Mouse (Mus musculus): ENCODE data around the gene Fbxl17. TPM values are rescaled to one million over a fixed set of nuclear protein-coding genes. Genes with fewer than 3 reads are reported as not detected.

Gene Fbxl17
- polyA plus RNA-seq, 1 experiment: 27.5 TPM

- TF ChIP-seq POLR2A (IDR thresholded peaks at IDR 0.05; ENCODE audit: low read depth, low read length): no peak
- TF ChIP-seq CTCF (IDR thresholded peaks at IDR 0.05; ENCODE audit: borderline replicate concordance, insufficient read depth, low read length): no peak
- Histone ChIP-seq H3K4me3 (ENCODE audit: insufficient read depth, low read length) (no peak overlapping the region), H3K27ac (ENCODE audit: insufficient read depth, low read length) (no peak overlapping the region), H3K4me1 (ENCODE audit: control insufficient read depth, insufficient read depth, low read length) (no peaks in the 10 kb centered on the region)
These were observed 279.0 kb downstream of the Fbxl17 start for GRCm38 (mm10) chr17:63220821-63221220.

DNA sequence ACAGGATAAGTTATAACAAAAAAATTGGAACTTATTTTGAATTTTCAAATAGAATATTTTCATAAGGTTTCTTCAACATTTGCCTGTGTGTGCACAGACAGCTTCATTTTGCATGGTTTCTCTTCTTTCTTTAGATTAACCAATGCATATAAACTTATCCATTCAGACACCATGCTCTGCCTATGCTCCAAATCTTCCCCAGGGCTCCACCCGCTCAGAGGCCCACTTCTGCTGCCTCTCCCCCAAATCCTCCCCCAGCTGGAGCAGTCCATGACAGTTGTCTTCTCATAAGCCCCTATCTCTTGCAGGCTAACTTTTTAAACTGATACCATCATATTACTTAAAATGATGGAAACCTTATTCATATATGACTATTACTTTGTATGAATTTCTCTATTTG, 282.8 kb downstream of the Fbxl17 start:
- Histone ChIP-seq H3K27ac (ENCODE audit: insufficient read depth, low read length) (no peak overlapping the region), H3K4me3 (ENCODE audit: insufficient read depth, low read length) (no peak overlapping the region), H3K4me1 (ENCODE audit: control insufficient read depth, insufficient read depth, low read length) (no peaks in the 10 kb centered on the region)
- TF ChIP-seq POLR2A (IDR thresholded peaks at IDR 0.05; ENCODE audit: low read depth, low read length): no peak
- no peak for TF ChIP-seq CTCF (IDR thresholded peaks at IDR 0.05; ENCODE audit: borderline replicate concordance, insufficient read depth, low read length)

GRCm38 (mm10) chr17:63212018-63212417, 287.8 kb downstream of the Fbxl17 start:
- Histone ChIP-seq H3K27ac (ENCODE audit: insufficient read depth, low read length) (no peak overlapping the region), H3K4me3 (ENCODE audit: insufficient read depth, low read length) (no peak overlapping the region), H3K4me1 (ENCODE audit: control insufficient read depth, insufficient read depth, low read length) (no peaks in the 10 kb centered on the region)
- TF ChIP-seq POLR2A (IDR thresholded peaks at IDR 0.05; ENCODE audit: low read depth, low read length): no peak
- no peak for TF ChIP-seq CTCF (IDR thresholded peaks at IDR 0.05; ENCODE audit: borderline replicate concordance, insufficient read depth, low read length)

DNA sequence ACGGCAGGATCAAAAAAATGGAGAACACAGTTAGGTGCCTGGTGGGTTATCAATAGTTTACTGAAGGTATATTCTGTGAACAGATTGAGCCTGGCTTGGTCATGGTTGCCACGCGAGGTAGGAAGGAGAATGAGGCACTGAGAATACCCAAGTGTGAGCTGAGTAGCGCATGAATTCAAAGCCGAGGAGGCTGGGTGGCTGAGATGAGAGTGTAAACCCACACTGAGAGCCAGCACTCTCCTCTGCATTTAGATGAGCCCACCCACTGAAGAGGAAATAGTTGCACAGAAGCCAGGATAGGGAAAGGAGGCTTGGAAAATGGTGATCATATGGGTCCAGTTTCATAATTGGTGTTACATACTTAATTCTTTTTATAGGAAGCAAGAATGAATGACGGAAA, 290.7 kb downstream of the Fbxl17 start:
- Histone ChIP-seq H3K4me1 (ENCODE audit: control insufficient read depth, insufficient read depth, low read length) (no peaks in the 10 kb centered on the region), H3K27ac (ENCODE audit: insufficient read depth, low read length) (no peak overlapping the region), H3K4me3 (ENCODE audit: insufficient read depth, low read length) (no peak overlapping the region)
- no peak for TF ChIP-seq CTCF (IDR thresholded peaks at IDR 0.05; ENCODE audit: borderline replicate concordance, insufficient read depth, low read length)
- TF ChIP-seq POLR2A (IDR thresholded peaks at IDR 0.05; ENCODE audit: low read depth, low read length): no peak

DNA sequence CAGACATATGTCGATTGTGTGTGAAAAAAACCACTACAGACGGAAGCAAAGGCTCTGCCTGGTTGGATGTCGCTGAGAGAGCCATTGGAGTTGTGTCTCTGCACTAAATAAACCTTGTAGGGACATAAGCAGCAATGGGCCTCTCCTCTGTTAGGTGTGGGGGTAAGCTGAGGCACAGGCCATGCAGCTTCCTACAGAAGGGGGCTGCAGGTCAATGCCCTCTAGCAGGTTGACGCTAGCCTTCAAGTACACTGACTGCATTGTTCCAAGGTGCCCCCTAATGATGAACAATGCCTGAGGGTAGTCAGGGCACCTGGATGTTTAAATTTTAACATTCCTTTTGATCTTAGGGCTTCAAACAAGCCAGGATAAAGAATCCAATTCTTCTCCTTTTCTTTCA, 291.5 kb downstream of the Fbxl17 start:
- no peaks in the 10 kb centered on the region for H3K4me1 ChIP-seq (ENCODE audit: control insufficient read depth, insufficient read depth, low read length)
- no peak overlapping the region for H3K27ac ChIP-seq (ENCODE audit: insufficient read depth, low read length)
- TF ChIP-seq CTCF (IDR thresholded peaks at IDR 0.05; ENCODE audit: borderline replicate concordance, insufficient read depth, low read length): no peak
- no peak overlapping the region for H3K4me3 ChIP-seq (ENCODE audit: insufficient read depth, low read length)

- no peak overlapping the region for H3K4me3 ChIP-seq (ENCODE audit: insufficient read depth, low read length)
- TF ChIP-seq CTCF (IDR thresholded peaks at IDR 0.05; ENCODE audit: borderline replicate concordance, insufficient read depth, low read length): no peak
- TF ChIP-seq POLR2A (IDR thresholded peaks at IDR 0.05; ENCODE audit: low read depth, low read length): no peak
- H3K4me1 ChIP-seq (ENCODE audit: control insufficient read depth, insufficient read depth, low read length): no peaks in the 10 kb centered on the region
- no peak overlapping the region for H3K27ac ChIP-seq (ENCODE audit: insufficient read depth, low read length)
These were observed 292.1 kb downstream of the Fbxl17 start for GRCm38 (mm10) chr17:63207714-63208113.

DNA sequence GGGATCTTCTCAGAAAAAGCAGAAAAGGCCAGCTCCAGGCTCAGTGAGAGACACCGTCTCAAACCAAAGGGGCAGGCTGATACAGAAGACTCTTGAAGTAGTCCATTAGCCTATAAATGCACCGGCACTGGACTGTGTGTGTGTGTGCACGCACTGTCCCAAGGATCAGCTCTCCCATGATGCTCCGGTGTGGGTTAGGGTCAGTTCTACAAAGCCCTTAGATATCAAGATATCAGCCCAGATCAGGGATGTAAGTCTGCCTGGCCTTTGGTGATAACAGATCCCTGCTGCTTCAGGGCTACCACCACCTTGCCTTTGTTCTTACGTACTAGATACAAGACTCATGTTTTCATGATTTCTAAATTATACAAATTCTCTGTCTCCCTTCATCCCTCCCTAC, 294.5 kb downstream of the Fbxl17 start:
- TF ChIP-seq CTCF (IDR thresholded peaks at IDR 0.05; ENCODE audit: borderline replicate concordance, insufficient read depth, low read length) (no peak), POLR2A (IDR thresholded peaks at IDR 0.05; ENCODE audit: low read depth, low read length) (no peak)
- Histone ChIP-seq H3K27ac (ENCODE audit: insufficient read depth, low read length) (no peak overlapping the region), H3K4me1 (ENCODE audit: control insufficient read depth, insufficient read depth, low read length) (no peaks in the 10 kb centered on the region), H3K4me3 (ENCODE audit: insufficient read depth, low read length) (no peak overlapping the region)

DNA sequence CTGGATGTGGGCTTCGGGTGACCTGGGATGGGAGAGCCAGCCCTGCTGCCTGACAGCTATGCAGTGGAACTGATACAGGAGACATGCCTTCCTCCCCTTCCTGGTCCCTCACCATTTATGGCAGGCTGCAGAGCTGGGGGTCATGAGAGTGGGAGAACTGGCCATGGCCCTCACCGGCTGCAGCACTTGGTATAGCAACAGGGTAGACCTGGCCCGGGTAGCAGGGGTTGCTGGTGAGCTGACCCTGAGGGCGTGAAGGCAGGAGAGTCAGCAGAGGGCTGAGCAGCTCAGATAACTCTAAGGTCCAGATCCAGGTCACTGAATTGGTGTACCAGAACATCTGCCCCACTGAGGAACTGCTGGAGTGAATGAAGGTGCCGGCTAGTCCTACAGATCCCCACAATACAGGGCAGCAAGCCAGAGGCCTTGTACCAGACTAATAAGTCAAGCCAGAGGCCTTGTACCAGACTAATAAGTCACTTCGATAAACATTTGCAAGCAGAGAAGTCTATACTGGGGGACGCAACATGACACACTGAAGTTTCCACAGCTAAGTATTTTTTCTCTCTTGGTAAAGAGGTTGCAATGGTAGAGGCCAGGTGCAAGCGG, 296.1 kb downstream of the Fbxl17 start:
- Histone ChIP-seq H3K4me3 (ENCODE audit: insufficient read depth, low read length) (no peak overlapping the region), H3K27ac (ENCODE audit: insufficient read depth, low read length) (no peak overlapping the region), H3K4me1 (ENCODE audit: control insufficient read depth, insufficient read depth, low read length) (no peaks in the 10 kb centered on the region)
- TF ChIP-seq POLR2A (IDR thresholded peaks at IDR 0.05; ENCODE audit: low read depth, low read length) (no peak), CTCF (IDR thresholded peaks at IDR 0.05; ENCODE audit: borderline replicate concordance, insufficient read depth, low read length) (no peak)

DNA sequence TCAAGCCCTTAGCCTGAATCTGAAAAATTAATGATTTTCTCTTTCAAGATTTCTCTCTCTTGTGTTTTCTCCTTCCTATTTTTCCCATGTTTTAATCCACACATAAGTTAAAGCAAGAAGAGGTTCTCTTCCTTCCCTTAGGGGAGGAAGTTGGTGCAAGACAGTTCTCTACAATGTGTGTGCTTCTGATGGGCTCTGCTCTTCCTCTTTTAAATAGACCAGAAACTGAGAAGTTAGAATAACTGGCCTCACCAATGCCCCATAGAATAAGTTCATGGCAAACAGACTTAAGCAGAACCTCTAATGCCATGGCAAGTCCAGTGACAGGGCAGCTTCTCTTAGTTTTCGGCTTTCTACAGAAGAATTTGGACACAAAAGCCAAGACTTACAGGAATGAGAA, 301.1 kb downstream of the Fbxl17 start:
- TF ChIP-seq CTCF (IDR thresholded peaks at IDR 0.05; ENCODE audit: borderline replicate concordance, insufficient read depth, low read length) (no peak), POLR2A (IDR thresholded peaks at IDR 0.05; ENCODE audit: low read depth, low read length) (no peak)
- Histone ChIP-seq H3K4me1 (ENCODE audit: control insufficient read depth, insufficient read depth, low read length) (no peaks in the 10 kb centered on the region), H3K27ac (ENCODE audit: insufficient read depth, low read length) (no peak overlapping the region), H3K4me3 (ENCODE audit: insufficient read depth, low read length) (no peak overlapping the region)

DNA sequence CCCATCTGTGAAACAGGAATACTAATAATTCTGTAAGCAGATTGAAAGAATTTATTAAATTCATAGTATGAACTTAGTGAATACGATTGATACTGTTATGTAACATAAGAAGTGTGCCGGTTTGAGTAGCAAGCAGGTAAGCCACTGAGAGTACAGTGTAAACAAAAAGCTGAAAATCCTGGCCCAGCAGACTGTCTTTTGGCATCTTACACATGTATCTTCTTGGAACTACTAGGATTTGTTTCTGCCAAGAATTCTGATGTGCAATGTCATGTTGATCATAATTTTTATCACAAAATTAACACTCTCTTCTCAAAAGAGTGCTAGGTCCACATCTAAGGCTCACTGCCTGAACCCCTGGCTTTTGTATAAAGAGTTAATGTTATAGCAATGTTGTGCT, 304.3 kb downstream of the Fbxl17 start:
- no peak for TF ChIP-seq POLR2A (IDR thresholded peaks at IDR 0.05; ENCODE audit: low read depth, low read length)
- no peak for TF ChIP-seq CTCF (IDR thresholded peaks at IDR 0.05; ENCODE audit: borderline replicate concordance, insufficient read depth, low read length)
- H3K4me1 ChIP-seq (ENCODE audit: control insufficient read depth, insufficient read depth, low read length): no peaks in the 10 kb centered on the region
- H3K27ac ChIP-seq (ENCODE audit: insufficient read depth, low read length): no peak overlapping the region
- H3K4me3 ChIP-seq (ENCODE audit: insufficient read depth, low read length): no peak overlapping the region

GRCm38 (mm10) chr17:63193196-63193595, 306.6 kb downstream of the Fbxl17 start:
- TF ChIP-seq CTCF (IDR thresholded peaks at IDR 0.05; ENCODE audit: borderline replicate concordance, insufficient read depth, low read length) (no peak), POLR2A (IDR thresholded peaks at IDR 0.05; ENCODE audit: low read depth, low read length) (no peak)
- Histone ChIP-seq H3K4me1 (ENCODE audit: control insufficient read depth, insufficient read depth, low read length) (no peaks in the 10 kb centered on the region), H3K27ac (ENCODE audit: insufficient read depth, low read length) (no peak overlapping the region), H3K4me3 (ENCODE audit: insufficient read depth, low read length) (no peak overlapping the region)

All from embryonic fibroblast, embryonic 13.5 days (primary cell).